Mouse (Mus musculus) small intestine, adult 2 months (tissue): ENCODE results near the gene Use1. TPM values are rescaled to one million over a fixed set of nuclear protein-coding genes. Genes with fewer than 3 reads are reported as not detected.

Source experiments
- H3K27ac ChIP-seq: fragments of 200-500 bp; 2 replicates; pipeline ENCODE4 v1.5.1; 2012; ENCODE audit warnings: low read depth, low read length, control low read depth, inconsistent platforms; ENCODE audit not compliant: insufficient read depth
- H3K27me3 ChIP-seq: fragments of 200-500 bp; 2 replicates; pipeline ENCODE4 v1.6.1; 2012; ENCODE audit warnings: mild to moderate bottlenecking, moderate library complexity, low read length, inconsistent platforms; ENCODE audit not compliant: control insufficient read depth, insufficient read depth
- H3K36me3 ChIP-seq: fragments of 200-500 bp; 2 replicates; pipeline ENCODE4 v1.6.1; 2012; ENCODE audit warnings: mild to moderate bottlenecking, low read length, control low read depth, inconsistent platforms; ENCODE audit not compliant: control insufficient read depth, insufficient read depth
- H3K4me1 ChIP-seq: fragments of 200-500 bp; 2 replicates; pipeline ENCODE4 v1.6.1; 2012; ENCODE audit warnings: low read length, inconsistent platforms, mixed read lengths; ENCODE audit not compliant: control insufficient read depth, insufficient read depth, insufficient read length
- H3K4me3 ChIP-seq: fragments of 200-500 bp; 2 replicates; pipeline ENCODE4 v1.5.1; 2012; ENCODE audit warnings: low read depth, mild to moderate bottlenecking, control low read depth, inconsistent platforms, low read length, moderate library complexity
- CTCF ChIP-seq: fragments of 200-500 bp; IDR thresholded peaks from 2 replicates; pipeline ENCODE4 v1.5.1; 2012; ENCODE audit warnings: low read depth, mild to moderate bottlenecking, control low read depth, inconsistent platforms, low read length, moderate library complexity, mixed read lengths; ENCODE audit not compliant: insufficient replicate concordance, insufficient read length; ENCODE audit errors: extremely low read depth
- POLR2A ChIP-seq: fragments of 200-500 bp; IDR thresholded peaks from 2 replicates; pipeline ENCODE4 v1.6.1; 2012; ENCODE audit warnings: low read depth, mild to moderate bottlenecking, control low read depth, inconsistent platforms, low read length, moderate library complexity
- WGBS: fragments of 180-500 bp; shearing (Covaris S2); methylation state at CpG from one replicate; pipeline ENCODE4 v1.1.7; 2018; 5-methylcytosine and 5-hydroxymethylcytosine counted together
- polyA plus RNA-seq: library from polyadenylated mRNA; depleted of rRNA; stranded (reverse); fragments of >200 nt; gene quantifications from 2 replicates; pipeline ENCODE4 v1.2.3, GENCODE M21; 2012

The Use1 gene
- polyA plus RNA-seq, 1 experiment, result 101 TPM

DNA sequence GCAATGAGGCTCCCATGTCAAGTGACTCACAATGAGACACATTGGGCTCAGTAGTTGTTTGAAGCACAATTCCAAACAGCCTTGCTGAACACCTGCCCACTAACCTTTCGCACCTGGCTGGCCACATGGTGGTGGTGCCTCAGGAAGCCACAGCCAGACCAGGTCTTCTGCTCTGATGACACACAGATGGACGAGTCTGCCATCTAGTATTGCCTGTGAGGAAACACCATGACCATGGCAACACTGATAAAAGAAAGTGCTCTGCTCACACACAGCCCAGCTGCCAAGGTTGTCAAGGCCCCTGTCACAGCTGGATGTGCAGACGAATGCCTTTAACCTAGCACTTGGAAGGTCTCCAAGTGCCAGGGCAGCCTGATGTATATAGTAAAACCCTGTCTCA lies 15.5 kb upstream of the Use1 start:
- no peak for TF ChIP-seq CTCF
- TF ChIP-seq POLR2A, result no peak
- Histone ChIP-seq H3K36me3 (peaks cover 79% of the 10 kb centered on the region), H3K4me1 (no peaks in the 10 kb centered on the region), H3K4me3 (no peak overlapping the region), H3K27ac (no peak overlapping the region), H3K27me3 (no peaks in the 10 kb centered on the region)
- WGBS, result 47% methylated on average over 3 of the region's 3 CpGs

DNA sequence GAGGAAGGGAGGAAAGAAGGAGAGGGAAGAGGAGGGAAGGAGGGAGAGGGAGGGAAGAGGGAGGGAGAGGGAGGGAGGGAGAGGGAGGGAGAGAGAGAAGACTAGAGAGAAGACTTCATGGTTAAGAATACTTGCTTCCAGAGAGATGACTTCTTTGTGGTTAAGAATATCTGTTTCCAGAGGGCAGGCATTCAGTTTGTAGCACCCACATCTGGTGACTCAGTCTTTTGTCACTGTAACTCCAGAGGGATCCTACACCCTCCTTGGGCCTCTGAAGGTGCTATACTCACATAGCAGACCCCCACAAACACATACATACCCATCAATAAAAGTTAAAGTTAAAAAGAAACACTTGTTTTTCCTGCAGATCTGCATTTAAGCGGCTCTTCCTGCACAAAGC lies 15.1 kb upstream of the Use1 start:
- TF ChIP-seq POLR2A (no peak), CTCF (no peak)
- no peak overlapping the region for H3K27ac ChIP-seq
- WGBS, result 90% methylated on average over 1 of the region's 1 CpGs
- no peaks in the 10 kb centered on the region for H3K4me1 ChIP-seq
- H3K4me3 ChIP-seq, result no peak overlapping the region
- no peaks in the 10 kb centered on the region for H3K27me3 ChIP-seq
- H3K36me3 ChIP-seq, result peaks cover 79% of the 10 kb centered on the region

DNA sequence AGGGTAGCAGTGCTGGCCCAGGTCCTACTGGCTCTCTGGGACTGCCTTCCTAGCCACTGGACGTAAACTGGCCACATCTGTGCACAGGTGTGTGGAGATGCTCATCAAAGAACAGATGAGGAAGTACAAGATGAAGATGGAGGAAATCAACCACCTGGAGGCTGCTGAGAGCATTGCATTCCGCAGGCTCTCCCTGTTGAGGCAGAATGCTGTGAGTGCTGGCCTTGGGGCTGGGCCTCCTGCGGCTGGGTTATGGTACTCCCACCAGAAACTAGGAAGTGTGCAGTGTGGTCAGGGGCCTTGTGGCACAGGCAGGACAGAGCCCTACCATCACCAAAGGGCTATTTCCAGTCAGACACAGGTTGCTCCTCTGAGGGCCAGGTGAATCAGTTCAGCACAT lies 8.6 kb upstream of the Use1 start:
- Histone ChIP-seq H3K27ac (no peak overlapping the region), H3K36me3 (peaks cover 59% of the 10 kb centered on the region), H3K4me1 (peaks cover 3% of the 10 kb centered on the region; the same call in 1 of the 2 replicates), H3K4me3 (no peak overlapping the region), H3K27me3 (no peaks in the 10 kb centered on the region)
- WGBS, result 93% methylated on average over 3 of the region's 3 CpGs
- TF ChIP-seq POLR2A (no peak), CTCF (no peak)

GRCm38 (mm10) chr8:71367529-71368176 lies 1.0 kb downstream of the Use1 start:
- Histone ChIP-seq H3K27ac (peak overlapping the region; percentile 57), H3K27me3 (no peaks in the 10 kb centered on the region), H3K4me3 (peak overlapping the region; percentile 69), H3K4me1 (peaks cover 13% of the 10 kb centered on the region), H3K36me3 (peaks cover 6% of the 10 kb centered on the region; the same call in 1 of the 2 replicates)
- WGBS, result 22% methylated on average over 17 of the region's 17 CpGs
- TF ChIP-seq CTCF (no peak), POLR2A (no peak)

DNA sequence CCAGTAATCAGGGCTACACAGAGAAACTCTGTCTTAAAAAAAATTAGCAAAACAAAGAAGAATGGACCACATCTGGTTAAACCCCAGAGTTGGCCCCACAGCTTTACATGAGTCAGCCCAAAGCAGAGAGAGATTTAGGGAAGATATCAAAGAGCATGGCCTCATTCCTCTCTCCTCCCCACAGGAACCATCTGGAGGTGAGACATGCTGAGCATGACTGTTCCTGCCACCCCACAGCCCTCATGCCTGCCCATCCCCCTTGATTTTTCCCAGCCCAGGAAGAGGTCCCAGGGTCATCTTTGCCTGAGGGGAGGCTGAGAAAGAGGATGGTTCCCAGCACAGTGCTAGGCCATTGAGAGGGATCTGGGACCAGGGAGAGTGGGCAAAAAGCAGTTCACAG lies 1.7 kb downstream of the Use1 start:
- TF ChIP-seq POLR2A (no peak), CTCF (no peak)
- Histone ChIP-seq H3K27me3 (no peaks in the 10 kb centered on the region), H3K36me3 (peaks cover 10% of the 10 kb centered on the region), H3K4me3 (no peak overlapping the region), H3K27ac (no peak overlapping the region), H3K4me1 (peaks cover 7% of the 10 kb centered on the region)

GRCm38 (mm10) chr8:71369040-71369718 lies 2.5 kb downstream of the Use1 start:
- no peak overlapping the region for H3K4me3 ChIP-seq
- TF ChIP-seq POLR2A, result no peak
- TF ChIP-seq CTCF, result no peak
- peaks cover 16% of the 10 kb centered on the region for H3K36me3 ChIP-seq
- H3K27me3 ChIP-seq, result no peaks in the 10 kb centered on the region
- peaks cover 7% of the 10 kb centered on the region for H3K4me1 ChIP-seq
- H3K27ac ChIP-seq, result no peak overlapping the region
- WGBS, result 92% methylated on average over 10 of the region's 10 CpGs

DNA sequence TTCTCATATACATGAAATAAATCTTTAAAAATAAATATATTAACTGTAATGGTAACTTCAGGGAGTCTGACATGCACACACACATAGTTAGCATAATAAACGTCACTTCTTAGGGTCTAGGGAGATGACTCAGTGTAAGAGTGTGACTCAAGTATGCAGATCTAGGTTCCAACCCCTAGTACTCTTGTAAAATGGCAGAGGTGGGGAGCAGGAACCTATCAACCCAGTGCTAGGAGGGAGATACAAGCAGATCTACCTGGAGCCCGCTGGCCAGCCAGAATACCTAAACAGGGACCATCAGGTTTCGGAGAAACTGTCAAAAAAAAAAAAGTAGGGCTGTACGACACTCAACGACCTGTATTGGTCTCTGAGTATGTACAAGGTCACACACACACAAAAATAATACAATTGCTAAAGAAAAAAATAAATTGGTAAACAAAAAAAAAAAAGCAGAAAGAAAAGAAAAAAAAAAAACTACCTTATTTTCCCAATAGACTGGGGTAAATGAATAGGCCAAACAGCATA lies 4.1 kb downstream of the Use1 start:
- Histone ChIP-seq H3K4me1 (peaks cover 17% of the 10 kb centered on the region), H3K27me3 (no peaks in the 10 kb centered on the region), H3K27ac (no peak overlapping the region), H3K4me3 (peak overlapping the region; percentile 72; the same call in 1 of the 2 replicates), H3K36me3 (peaks cover 28% of the 10 kb centered on the region)
- 15% methylated on average over 5 of the region's 5 CpGs for WGBS
- TF ChIP-seq POLR2A (no peak), CTCF (no peak)
